Mouse (Mus musculus) urinary bladder, postnatal 36 days (tissue): ENCODE data around the gene Hpd.
"Not testable (repeated sequence)": the region's sequence is repeated elsewhere in the genome, so short reads cannot be mapped to it uniquely, and the experiment has no call there.

Experiments
- DNase-seq, 2 experiments: peaks; one replicate each; pipeline ENCODE4 v3.0.0; 2022; ENCODE audit warnings: low spot score in 2 of 2, mixed read lengths in 1 of 2

Hpd gene

GRCm38 (mm10) chr5:123182651-123183050 lies at the start of gene Hpd:
TSS of gene Hpd (minus strand) at chr5:123182727.
- DNase-seq = no peak

GRCm38 (mm10) chr5:123232180-123232579 lies 49.7 kb upstream of the Hpd start:
- DNase-seq = no peak

GRCm38 (mm10) chr5:123229296-123229695 lies 46.8 kb upstream of the Hpd start:
- no peak for DNase-seq

- no peak for DNase-seq
Observed at GRCm38 (mm10) chr5:123228524-123228922, 46.0 kb upstream of the Hpd start.

GRCm38 (mm10) chr5:123227762-123228523 lies 45.4 kb upstream of the Hpd start:
- DNase-seq = peak; percentile 95 to 96

- DNase-seq = no peak
Observed at GRCm38 (mm10) chr5:123226851-123227250, 44.3 kb upstream of the Hpd start.

GRCm38 (mm10) chr5:123223861-123224260 lies 41.3 kb upstream of the Hpd start:
- DNase-seq = not testable (repeated sequence)

GRCm38 (mm10) chr5:123223051-123223410 lies 40.5 kb upstream of the Hpd start:
- no peak for DNase-seq

- DNase-seq = not testable (repeated sequence)
Observed at GRCm38 (mm10) chr5:123222346-123223050, 40.0 kb upstream of the Hpd start.

- not testable (repeated sequence) for DNase-seq
Observed at GRCm38 (mm10) chr5:123203591-123203990, 21.1 kb upstream of the Hpd start.

GRCm38 (mm10) chr5:123202771-123203170 lies 20.2 kb upstream of the Hpd start:
- not testable (repeated sequence) for DNase-seq

- no peak for DNase-seq
Observed at GRCm38 (mm10) chr5:123201987-123202386, 19.5 kb upstream of the Hpd start.

- no peak for DNase-seq
Observed at GRCm38 (mm10) chr5:123201523-123201892, 19.0 kb upstream of the Hpd start.

- not testable (repeated sequence) for DNase-seq
Observed at GRCm38 (mm10) chr5:123200816-123201522, 18.4 kb upstream of the Hpd start.

- DNase-seq = no peak
Observed at GRCm38 (mm10) chr5:123198523-123198922, 16.0 kb upstream of the Hpd start.

- DNase-seq = no peak
Observed at GRCm38 (mm10) chr5:123196746-123197145, 14.2 kb upstream of the Hpd start.

GRCm38 (mm10) chr5:123195500-123196000 lies 13.0 kb upstream of the Hpd start:
- no peak for DNase-seq

GRCm38 (mm10) chr5:123194856-123195255 lies 12.3 kb upstream of the Hpd start:
- DNase-seq = no peak

- DNase-seq = no peak
Observed at GRCm38 (mm10) chr5:123193436-123193835, 10.9 kb upstream of the Hpd start.

- DNase-seq = no peak
Observed at GRCm38 (mm10) chr5:123192606-123193150, 10.2 kb upstream of the Hpd start.

GRCm38 (mm10) chr5:123191427-123191826 lies 8.9 kb upstream of the Hpd start:
- DNase-seq = no peak

- no peak for DNase-seq
Observed at GRCm38 (mm10) chr5:123190912-123191311, 8.4 kb upstream of the Hpd start.
